ENCODE assay signal across 22 mouse cellular contexts in genomic region chr9:14657926-14658325, GRCm38 (mm10). TPM values are rescaled to one million over a fixed set of nuclear protein-coding genes. Genes with fewer than 3 reads are reported as not detected.
A peak's percentile ranks its signal among the peaks of the same experiment; 100 is the strongest.
DNase-seq lines count a peak whose midpoint lies in the region; ATAC-seq and TF ChIP-seq lines count a peak whose summit lies in the region.
"Had no signal": no experiment of that assay in that cellular context is flagged by ENCODE, and none has a peak within 500 bp of the region (broad histone marks: within the 10 kb centered on the region; RNA-seq: fewer than 3 reads in every experiment).

No protein-coding gene starts in this region.

- ATAC-seq in CD4-positive, CD25-positive, alpha-beta regulatory T cell, adult 4 months = peak; percentile 80
- ATAC-seq in common myeloid progenitor, adult 5-6 weeks (replicated peaks; ENCODE audit: low read depth, poor library complexity, severe bottlenecking) = peak; percentile 52; the same call in 1 of the 2 replicates
- ATAC-seq in forebrain, embryonic 16.5 days = no peak
- ATAC-seq in kidney, embryonic 15.5 days (replicated peaks; ENCODE audit: low FRiP score) = no peak
- ATAC-seq: forebrain, embryonic 15.5 days; intestine, postnatal 0 days had no signal

- H3K36me3 ChIP-seq in forebrain, embryonic 16.5 days (ENCODE audit: control insufficient read depth, insufficient read depth) = no peaks in the 10 kb centered on the region
- H3K36me3 ChIP-seq in kidney, embryonic 15.5 days = no peaks in the 10 kb centered on the region
- H3K36me3 ChIP-seq: embryonic facial prominence, embryonic 15.5 days; forebrain, embryonic 15.5 days; heart, embryonic 12.5 days; hindbrain, embryonic 10.5 days had no signal

- H3K4me3 ChIP-seq in gastrocnemius, adult 2 months = peak overlapping the region; percentile 70
- H3K4me3 ChIP-seq in forebrain, embryonic 16.5 days (replicated peaks; ENCODE audit: low read length) = no peak overlapping the region
- no peak overlapping the region for H3K4me3 ChIP-seq in kidney, embryonic 15.5 days (replicated peaks)
- H3K4me3 ChIP-seq: embryonic facial prominence, embryonic 15.5 days; erythroblast, embryonic 14.5 days; forebrain, embryonic 15.5 days; heart, embryonic 12.5 days; hindbrain, embryonic 10.5 days had no signal

- 53% methylated on average over 2 of the region's 2 CpGs for WGBS in forebrain, embryonic 16.5 days
- WGBS in kidney, embryonic 15.5 days = 35% methylated on average over 2 of the region's 2 CpGs

- 0 out of 2 replicates have a peak overlapping the region, but pooled peaks have one; percentile 41 for H3K27ac ChIP-seq in gastrocnemius, adult 2 months
- no peak overlapping the region for H3K27ac ChIP-seq in forebrain, embryonic 16.5 days (ENCODE audit: low read length)
- H3K27ac ChIP-seq in kidney, embryonic 15.5 days = no peak overlapping the region
- H3K27ac ChIP-seq: embryonic facial prominence, embryonic 15.5 days; forebrain, embryonic 15.5 days; hindbrain, embryonic 10.5 days; hindbrain, embryonic 14.5 days had no signal

- intact Hi-C loops in gastrocnemius, adult 2 months (cut with DNase I) = no loop called here

- no peaks in the 10 kb centered on the region for H3K27me3 ChIP-seq in forebrain, embryonic 16.5 days (replicated peaks; ENCODE audit: control insufficient read depth, insufficient read depth, low read length)
- no peaks in the 10 kb centered on the region for H3K27me3 ChIP-seq in kidney, embryonic 15.5 days
- H3K27me3 ChIP-seq: CH12.LX; embryonic facial prominence, embryonic 15.5 days; forebrain, embryonic 15.5 days; heart, embryonic 12.5 days had no signal

- H3K9ac ChIP-seq in forebrain, embryonic 16.5 days (replicated peaks; ENCODE audit: low read depth, low read length) = no peak overlapping the region
- H3K9ac ChIP-seq in kidney, embryonic 15.5 days = no peak overlapping the region
- H3K9ac ChIP-seq: embryonic facial prominence, embryonic 15.5 days; forebrain, embryonic 15.5 days; heart, embryonic 12.5 days; hindbrain, embryonic 14.5 days had no signal

- no peak for TF ChIP-seq CTCF in gastrocnemius, adult 2 months (IDR thresholded peaks at IDR 0.05)

- no peak for DNase-seq in gastrocnemius, adult 2 months
- DNase-seq in gastrocnemius, adult 18-20 months (ENCODE audit: low spot score) = no peak
- peak; percentile 5 to 23 for DNase-seq in natural killer cell, adult 2 months (ENCODE audit: low spot score in 2 of 2)
- no peak for DNase-seq in B cell, adult 2 months
- DNase-seq: adrenal gland, postnatal 14 days; cerebellum, adult 11-12 months; cerebellum, adult 9-11 months; embryo, embryonic 11 days; gastrocnemius, postnatal 25 days had no signal

- no peak overlapping the region for H3K4me2 ChIP-seq in forebrain, embryonic 16.5 days (ENCODE audit: low read length)
- H3K4me2 ChIP-seq in kidney, embryonic 15.5 days = no peak overlapping the region
- H3K4me2 ChIP-seq: embryonic facial prominence, embryonic 15.5 days; forebrain, embryonic 15.5 days; heart, embryonic 12.5 days; hindbrain, embryonic 14.5 days had no signal

- H3K9me3 ChIP-seq in forebrain, embryonic 16.5 days (ENCODE audit: control insufficient read depth, low read length) = no peaks in the 10 kb centered on the region
- H3K9me3 ChIP-seq in kidney, embryonic 15.5 days (replicated peaks) = no peaks in the 10 kb centered on the region
- H3K9me3 ChIP-seq: embryonic facial prominence, embryonic 15.5 days; forebrain, embryonic 15.5 days; heart, embryonic 12.5 days; hindbrain, embryonic 10.5 days had no signal

- H3K4me1 ChIP-seq in forebrain, embryonic 16.5 days (replicated peaks; ENCODE audit: control insufficient read depth, insufficient read depth, low read length) = no peaks in the 10 kb centered on the region
- no peaks in the 10 kb centered on the region for H3K4me1 ChIP-seq in kidney, embryonic 15.5 days
- H3K4me1 ChIP-seq: embryonic facial prominence, embryonic 15.5 days; forebrain, embryonic 15.5 days; hindbrain, embryonic 10.5 days had no signal

RNA-seq across cellular contexts. Expression of gene Amotl1, which starts 13.1 kb away (rescaled TPM):
- 100 to 1,000 TPM; 397 to 399 TPM for total RNA-seq in gastrocnemius, adult 2 months (2021)
- 100 to 1,000 TPM; 330 to 339 TPM for total RNA-seq in gastrocnemius, adult 18-20 months (2021)
- under 1 TPM in 1 of 2 experiments, not detected in 1; 0.06 TPM for polyA plus RNA-seq in CD4-positive, CD25-positive, alpha-beta regulatory T cell, adult 4 months (2017; shearing (Covaris generic))
- total RNA-seq in common myeloid progenitor, adult 5-6 weeks (2017) = 0.05 TPM in 1 of 2 replicates, not detected in the other
- polyA plus RNA-seq in forebrain, embryonic 16.5 days (2015; fragmentation: Nextera tagmentation; extraction: Ambion mirVana) = 9.9 and 10.4 TPM in 2 replicates
- 20.4 and 23.3 TPM in 2 replicates for polyA plus RNA-seq in kidney, embryonic 15.5 days (2015; fragmentation: Nextera tagmentation; extraction: Ambion mirVana)
- total RNA-seq: granulocyte monocyte progenitor cell, adult 5-6 weeks had no signal

Comparison
In these comparisons a context has a peak if more than half of its experiments do, and no peak if none do; other contexts are left out.
1. DNase-seq: peak in natural killer cell, adult 2 months (2 of 2); none in gastrocnemius, adult 2 months (single experiment), gastrocnemius, adult 18-20 months (single experiment) and B cell, adult 2 months (0 of 2).
2. ATAC-seq: peak in CD4-positive, CD25-positive, alpha-beta regulatory T cell, adult 4 months (single experiment) and common myeloid progenitor, adult 5-6 weeks (single experiment); none in forebrain, embryonic 16.5 days (single experiment) and kidney, embryonic 15.5 days (single experiment).
3. RNA of gene Amotl1, which starts 13.1 kb away (total RNA-seq): 397 to 399 TPM in gastrocnemius, adult 2 months and 330 to 339 TPM in gastrocnemius, adult 18-20 months; 0.05 TPM in common myeloid progenitor, adult 5-6 weeks; every median in the first group is over 100 times any median in the second.